Mouse (Mus musculus) G1E-ER4 (cell line): ENCODE results near the gene Pskh1. TPM values are rescaled to one million over a fixed set of nuclear protein-coding genes. Genes with fewer than 3 reads are reported as not detected.

Experiments used
- GATA1 ChIP-seq: IDR thresholded peaks from one replicate; pipeline ENCODE4 v1.8.0; 2012; ENCODE audit warnings: low read length, inconsistent platforms
- polyA plus RNA-seq: library from polyadenylated mRNA; stranded (reverse); fragments of >175 nt; gene quantifications from 2 replicates; pipeline ENCODE4 v1.2.3, GENCODE M21; 2012

Gene Pskh1
- polyA plus RNA-seq, 1 experiment, result 13.6 TPM

- no peak for TF ChIP-seq GATA1
These were observed 34.9 kb downstream of the Pskh1 start for GRCm38 (mm10) chr8:105935105-105935504.

GRCm38 (mm10) chr8:105935863-105936603 is 35.8 kb downstream of the Pskh1 start:
- no peak for TF ChIP-seq GATA1

DNA sequence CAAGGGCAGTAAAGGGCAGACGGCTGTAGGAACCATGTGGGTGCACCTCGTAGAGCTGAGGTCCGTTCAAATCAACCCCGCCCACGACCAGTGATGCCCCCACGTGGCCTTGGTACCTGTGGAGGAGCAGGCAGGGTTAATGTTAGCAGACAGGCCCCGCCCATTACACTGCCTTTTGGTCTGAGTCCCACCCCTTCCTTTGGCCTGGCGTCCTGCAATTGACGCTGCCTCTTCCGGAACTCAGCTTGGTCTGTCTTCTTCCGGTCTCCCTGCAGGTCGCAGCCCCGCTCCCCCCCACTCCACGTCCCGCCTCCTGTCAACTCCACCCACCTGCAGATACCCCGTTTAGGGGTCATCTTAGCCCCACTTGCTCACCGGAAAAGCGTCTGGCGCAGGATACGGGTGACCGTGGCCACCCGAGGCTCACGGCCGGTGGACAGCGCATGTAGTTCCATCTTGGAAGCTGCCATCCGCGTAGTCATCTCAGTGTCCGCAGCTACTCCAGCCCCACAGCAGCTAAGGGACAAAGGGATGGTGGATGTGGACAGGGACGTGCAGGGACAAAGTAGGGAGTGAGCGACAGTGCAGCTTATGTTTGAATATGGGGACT is 36.7 kb downstream of the Pskh1 start:
- no peak for TF ChIP-seq GATA1

DNA sequence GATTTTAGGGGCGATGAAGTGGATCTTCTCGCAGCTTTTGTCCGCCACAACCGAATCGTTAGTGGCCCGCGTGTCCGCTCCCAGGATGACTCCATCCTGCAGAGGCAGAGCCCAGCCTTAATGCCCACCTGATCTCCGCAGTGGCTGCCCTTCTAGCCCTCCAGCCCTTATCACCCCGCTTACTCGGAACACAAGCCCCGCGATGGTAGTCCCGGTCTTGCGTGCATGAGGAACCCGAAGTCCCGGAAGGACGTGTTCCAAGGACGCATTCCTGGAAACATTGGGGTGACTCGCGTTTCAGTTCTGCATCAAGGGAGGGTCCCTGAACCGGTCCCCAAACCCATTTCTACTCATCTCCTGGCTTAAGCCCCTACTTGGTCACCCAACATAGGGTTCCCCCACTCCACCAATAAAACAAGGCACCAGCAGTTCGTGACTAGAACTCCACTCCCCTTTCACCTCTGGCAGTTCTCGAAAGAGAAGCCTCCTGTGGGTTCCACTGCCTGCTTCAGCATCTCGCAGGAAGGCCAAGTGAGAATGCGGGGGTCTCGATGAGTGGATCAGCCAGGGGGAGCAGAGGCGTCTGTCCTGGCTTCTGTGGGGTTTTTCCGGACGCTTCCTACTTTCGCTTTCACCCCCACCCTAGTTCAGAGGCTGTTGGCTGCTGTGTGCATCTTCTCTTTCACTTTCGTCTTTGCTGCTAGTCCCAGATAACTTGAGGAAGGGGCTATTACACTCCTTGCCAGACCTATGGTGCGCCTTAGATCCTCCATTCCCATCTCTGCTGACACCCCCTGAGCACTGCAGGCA is 37.5 kb downstream of the Pskh1 start:
- TF ChIP-seq GATA1, result no peak

- TF ChIP-seq GATA1, result no peak
These were observed 38.0 kb downstream of the Pskh1 start, which contains the start of gene Psmb10 for GRCm38 (mm10) chr8:105938306-105938669. Psmb10 (minus strand) TSS chr8:105938444.

DNA sequence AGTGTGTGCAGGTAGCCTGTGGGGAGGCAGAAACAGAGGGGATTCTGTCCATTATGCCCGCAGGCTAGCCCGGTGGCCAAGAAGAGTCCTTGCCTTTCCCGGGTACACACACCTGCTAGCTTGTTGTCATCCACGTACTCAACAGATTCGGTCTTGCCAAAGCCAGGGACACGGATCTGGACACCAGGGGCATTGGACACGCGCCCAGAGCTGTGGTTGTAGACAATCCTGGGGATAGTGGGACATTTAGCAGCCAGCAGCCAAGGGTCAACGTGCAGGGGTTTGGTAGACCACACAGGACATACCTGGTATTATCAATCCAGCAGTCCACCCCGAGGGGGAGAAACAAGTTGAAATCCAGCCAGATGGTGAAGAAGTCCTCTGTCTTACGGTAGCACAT is 41.8 kb downstream of the Pskh1 start:
- TF ChIP-seq GATA1, result no peak

DNA sequence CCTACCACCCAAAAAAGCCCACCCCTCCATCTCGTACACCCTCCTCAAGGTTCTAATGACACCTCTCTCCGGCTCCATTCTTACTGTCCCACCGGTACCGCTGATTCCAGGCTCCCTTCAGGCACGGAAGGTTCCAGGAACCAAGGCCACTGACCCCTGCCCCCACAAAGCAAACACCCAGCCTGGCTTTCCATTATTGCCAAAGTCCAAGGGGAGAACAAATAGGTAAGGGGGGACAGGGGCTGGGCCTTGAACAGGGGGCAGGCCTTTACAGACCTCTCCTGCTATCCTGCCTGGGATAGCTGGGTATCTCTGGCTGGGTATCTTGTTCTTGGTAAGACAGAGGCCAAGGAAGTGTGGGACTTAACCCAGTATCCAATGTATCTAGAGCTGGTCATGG is 42.3 kb downstream of the Pskh1 start:
- TF ChIP-seq GATA1, result no peak

- no peak for TF ChIP-seq GATA1
These were observed 43.1 kb downstream of the Pskh1 start, which contains the start of gene Lcat for GRCm38 (mm10) chr8:105943321-105943739. Lcat (minus strand) TSS chr8:105943382.

- TF ChIP-seq GATA1, result no peak
These were observed 49.1 kb downstream of the Pskh1 start for GRCm38 (mm10) chr8:105949350-105949749.

- TF ChIP-seq GATA1, result no peak
These were observed 50.9 kb downstream of the Pskh1 start for GRCm38 (mm10) chr8:105951057-105951659.

GRCm38 (mm10) chr8:105956556-105956955 is 56.3 kb downstream of the Pskh1 start:
- no peak for TF ChIP-seq GATA1

- TF ChIP-seq GATA1, result no peak
These were observed 57.6 kb downstream of the Pskh1 start for GRCm38 (mm10) chr8:105957813-105958212.

DNA sequence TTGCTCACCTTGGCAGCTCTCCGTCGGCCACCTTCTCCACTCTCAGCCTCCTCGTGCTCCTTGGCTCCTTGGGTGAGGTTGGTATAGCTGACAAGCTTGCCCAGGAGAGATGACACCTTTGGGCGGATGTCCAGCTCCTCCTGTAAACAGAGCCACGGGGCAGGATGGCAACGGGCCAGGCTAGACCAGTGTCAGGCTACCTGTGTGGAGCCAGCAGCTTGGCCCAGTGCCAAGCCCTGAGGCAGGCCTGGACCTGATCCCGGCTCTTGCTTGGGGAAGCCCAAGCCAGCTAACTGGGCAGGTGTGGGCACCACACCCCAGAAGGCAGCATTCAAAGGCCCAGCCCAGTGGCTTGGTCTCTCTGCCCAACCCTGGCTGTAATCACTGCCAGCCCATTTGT is 59.1 kb downstream of the Pskh1 start:
- TF ChIP-seq GATA1, result no peak

DNA sequence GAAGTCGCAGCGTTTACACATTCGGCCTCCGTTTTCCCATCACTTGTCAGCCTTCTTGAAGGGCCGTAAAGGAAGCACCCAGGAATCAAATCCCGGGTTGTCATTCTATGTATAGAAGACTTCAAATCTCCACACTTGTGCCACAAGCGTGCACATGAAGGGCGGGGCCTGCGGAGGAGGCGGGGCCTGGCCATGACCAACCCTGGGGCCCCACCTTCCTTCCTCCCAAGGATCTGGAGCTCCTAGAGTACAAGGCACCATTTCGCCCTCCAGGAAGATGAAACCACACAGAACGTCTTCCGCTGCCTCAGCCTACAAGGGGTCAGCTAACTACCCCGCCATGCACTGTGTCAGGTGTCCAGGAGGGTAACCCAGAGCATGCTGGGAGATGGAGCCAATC is 60.9 kb downstream of the Pskh1 start:
- no peak for TF ChIP-seq GATA1

DNA sequence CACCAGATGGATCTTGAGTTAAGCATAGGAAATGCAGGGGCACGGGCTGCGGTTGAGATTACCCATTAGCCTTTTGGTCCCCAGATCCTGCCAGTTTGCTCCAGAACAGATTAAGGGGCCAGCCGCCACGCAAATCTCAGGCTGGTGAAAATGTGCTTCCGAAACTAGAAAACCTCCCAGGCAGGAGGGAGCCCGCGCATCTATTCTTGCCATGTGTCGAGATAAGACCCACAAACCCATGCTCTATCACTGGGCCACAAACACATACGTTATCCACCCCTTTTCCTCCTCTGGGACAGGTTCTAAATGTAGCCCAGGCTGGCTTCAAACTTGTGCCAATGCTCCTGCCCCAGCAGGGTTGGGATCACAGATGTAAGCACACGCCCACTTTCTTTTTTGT is 61.3 kb downstream of the Pskh1 start:
- TF ChIP-seq GATA1, result peak; percentile 50
